Mouse (Mus musculus) right cerebral cortex, postnatal 4 days (tissue): ENCODE results near the gene Dyrk4.

Source experiments
- DNase-seq: peaks from one replicate; pipeline ENCODE4 v3.0.0-alpha.2; 2022

Dyrk4 gene

DNA sequence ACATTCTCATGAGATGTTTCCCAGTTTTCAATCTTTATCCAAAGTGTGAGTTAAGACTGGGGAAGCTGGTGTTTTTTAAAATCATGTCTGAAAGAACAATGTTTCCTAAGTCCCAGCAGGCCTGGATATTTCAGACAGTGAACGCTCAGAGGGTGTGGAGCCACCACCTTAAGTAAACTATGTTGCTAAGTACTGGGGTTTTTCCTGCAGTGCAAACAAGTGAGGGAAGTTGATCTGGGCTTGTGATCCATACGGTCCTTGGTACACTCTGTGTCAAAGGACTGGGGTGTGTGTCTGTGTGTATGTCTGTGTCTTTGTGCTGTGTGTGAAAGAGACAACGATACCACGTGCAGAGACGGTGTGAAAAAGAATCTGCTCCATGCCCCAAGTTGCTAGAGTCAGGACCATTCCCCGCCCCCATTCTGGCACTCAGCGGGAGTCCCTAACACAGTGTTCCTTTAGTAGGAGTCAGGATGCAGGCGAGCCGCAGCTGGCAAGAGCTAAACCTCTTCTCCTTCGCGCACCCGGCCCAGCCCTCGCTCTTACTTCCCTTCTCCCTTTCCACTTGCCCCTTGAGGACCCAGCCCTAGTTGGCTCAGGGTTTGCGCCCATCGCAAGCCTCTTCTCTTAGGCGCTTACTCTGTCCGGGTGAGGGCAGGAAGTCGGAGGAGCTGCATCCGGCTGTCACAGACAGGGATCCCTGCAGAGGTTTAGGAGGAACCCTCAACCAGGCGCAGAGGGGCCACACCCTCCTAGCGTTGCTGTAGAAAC is at the start of gene Dyrk4:
TSS of gene Dyrk4 (minus strand) at position 729 of the 771 bp plus-strand sequence.
- peak; percentile 16 for DNase-seq

DNA sequence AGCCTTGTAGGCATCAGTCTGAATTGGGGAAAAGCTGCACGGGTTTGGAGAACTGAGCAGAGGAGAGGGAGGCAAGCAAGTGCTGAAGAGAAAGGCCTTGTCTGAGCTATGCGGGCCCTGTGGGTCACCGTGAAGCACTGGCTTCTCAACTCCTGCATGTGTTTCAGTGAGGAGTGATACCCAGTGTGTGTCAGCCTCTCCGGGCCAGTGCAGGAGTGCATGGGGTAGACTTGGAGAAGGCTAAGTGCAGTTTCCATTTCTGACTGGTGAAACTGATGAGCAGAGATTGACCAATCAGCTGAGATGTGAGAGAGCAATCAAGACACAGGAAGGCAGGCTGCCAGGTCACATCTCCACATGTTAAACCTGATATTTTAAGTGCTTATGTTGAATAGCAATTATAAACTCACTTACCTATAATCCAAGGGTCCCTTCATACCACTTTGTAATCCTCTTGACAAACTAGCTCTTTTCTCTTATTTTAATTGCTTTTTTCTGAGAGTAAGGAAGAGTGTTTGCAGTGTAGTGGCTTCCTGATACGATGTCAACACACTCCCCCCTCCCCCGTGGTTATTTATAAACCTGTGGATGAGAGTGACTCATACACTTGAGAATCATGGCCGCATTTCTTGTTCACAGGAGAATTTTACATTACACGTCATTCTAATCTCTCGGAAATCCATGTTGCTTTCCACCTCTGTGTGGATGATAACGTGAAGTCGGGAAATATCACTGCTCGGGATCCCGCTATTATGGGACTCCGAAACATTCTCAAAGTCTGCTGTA is 44.8 kb upstream of the Dyrk4 start:
- DNase-seq, result no peak

DNA sequence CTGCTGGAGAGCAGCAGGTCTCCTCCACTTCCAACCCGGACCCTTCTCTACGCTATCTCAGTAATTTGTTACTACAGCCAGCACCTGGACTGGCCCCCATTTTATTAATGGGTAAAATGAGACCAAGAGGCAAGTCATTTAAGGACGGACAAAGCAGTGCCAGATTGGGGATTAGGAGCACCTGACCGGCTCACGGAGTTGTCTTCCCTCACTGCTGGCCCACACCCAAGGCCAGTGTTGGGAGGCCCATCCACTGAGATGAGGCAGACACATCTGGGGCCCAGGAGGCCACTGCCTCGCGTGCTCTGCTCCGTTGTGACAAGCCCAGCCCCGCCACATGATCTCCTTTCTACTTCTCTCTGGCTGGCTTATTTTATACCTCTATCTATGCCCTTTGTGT is 41.8 kb upstream of the Dyrk4 start:
- DNase-seq, result no peak

DNA sequence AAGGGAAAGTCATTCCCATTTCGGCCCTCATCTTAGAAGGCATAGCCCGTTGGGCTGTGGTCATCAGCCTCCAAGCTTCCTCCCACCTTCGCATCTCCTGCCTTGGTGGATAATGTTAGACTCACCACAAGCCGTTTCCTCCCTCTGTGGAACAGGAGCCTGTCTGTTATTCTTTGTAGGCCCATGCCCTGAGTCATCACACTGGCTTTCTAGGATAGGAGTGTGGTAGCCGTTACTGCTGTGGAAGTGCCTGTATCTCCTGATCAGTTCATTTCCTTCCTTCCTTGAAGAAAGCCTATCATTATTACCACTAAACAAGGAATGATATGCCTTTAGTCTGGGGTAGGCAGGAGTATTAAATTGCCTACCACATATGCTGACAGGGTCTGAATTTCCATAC is 41.1 kb upstream of the Dyrk4 start:
- no peak for DNase-seq

DNA sequence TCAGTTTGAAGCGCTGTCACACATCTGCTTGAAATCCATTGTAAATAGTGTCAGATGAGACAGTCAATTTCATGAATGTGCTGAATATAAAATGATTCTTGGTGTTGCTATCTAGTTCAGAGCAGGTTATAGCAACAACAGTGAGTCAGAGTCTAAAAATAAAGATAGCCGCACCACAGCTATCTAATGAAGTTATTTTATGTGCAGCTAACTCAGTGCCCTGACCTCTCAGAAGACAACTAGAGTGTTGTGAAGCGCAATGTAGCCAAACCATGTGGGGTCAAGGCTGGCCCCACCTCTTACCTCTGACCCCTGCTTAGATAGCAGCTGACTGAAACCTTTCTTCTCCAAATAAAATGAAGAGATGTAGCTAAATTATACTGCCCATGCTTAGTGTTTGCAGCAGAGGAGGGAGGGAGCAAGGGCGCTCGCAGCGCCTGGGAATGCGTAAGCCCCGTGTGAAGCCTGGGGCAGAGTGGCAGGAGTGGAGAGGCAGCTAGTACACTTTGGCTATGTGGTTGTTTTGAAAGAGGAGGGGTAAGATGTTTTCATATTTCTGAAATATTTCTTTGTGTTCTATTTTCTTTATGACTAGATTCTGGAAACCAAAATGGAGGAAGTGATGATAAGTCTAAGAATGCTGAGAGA is 39.9 kb upstream of the Dyrk4 start:
- DNase-seq, result no peak

DNA sequence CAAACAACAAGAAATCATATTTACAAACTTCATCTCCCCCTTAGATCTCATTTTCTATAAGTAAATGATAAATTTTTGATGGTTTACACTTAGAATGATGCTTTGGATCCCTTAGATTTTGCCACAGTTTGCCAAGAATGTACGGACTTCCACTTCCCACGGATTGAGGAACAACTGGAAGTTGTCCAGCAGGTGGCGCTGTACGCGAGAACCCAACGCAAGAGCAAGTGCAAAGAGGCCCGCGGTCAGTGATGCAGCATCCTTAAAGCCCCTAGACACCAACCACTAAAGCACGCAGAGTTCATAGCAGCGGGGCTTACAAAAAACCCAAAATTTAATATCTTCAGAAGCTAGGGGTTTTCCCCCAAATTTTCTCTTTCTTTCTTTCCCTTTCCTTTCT is 34.1 kb upstream of the Dyrk4 start:
- peak; percentile 95 for DNase-seq

DNA sequence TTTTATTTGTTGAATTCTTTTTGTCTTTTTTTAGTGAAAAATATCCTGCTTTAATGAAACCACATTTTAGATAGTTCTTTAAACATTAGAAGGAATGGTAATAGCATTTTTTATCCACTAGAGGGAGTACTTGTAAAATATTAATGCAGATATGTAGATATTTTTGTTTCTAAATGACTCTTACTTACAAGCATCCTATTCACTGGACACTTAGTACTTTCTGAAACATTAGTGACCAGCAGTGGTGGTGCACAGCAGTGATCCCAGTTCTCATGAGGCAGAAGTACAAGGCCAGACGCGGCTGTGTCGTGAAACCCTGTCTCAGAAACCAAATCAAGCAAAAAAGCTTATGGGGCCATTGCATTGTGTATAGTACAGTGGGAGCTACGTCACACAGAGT is 26.7 kb upstream of the Dyrk4 start:
- DNase-seq, result no peak

DNA sequence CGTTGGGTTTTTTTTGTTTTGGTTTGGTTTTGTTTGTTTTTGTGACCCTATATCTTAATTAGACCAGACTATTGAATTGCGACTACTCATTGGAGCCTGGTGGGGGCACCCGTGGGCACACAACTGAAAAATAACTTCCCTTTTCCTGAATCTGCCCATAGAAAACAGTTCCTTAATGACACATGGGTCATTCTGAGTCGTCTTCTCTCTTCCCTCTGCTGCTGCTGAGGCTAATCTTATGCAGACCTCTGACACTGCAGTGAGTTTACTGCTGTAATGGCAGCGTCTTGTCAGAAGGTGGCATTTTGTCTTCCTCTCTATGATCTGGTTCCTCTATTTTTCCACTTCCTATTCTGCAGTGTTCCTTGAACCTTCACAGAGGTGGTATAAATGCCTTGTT is 18.8 kb upstream of the Dyrk4 start:
- no peak for DNase-seq

DNA sequence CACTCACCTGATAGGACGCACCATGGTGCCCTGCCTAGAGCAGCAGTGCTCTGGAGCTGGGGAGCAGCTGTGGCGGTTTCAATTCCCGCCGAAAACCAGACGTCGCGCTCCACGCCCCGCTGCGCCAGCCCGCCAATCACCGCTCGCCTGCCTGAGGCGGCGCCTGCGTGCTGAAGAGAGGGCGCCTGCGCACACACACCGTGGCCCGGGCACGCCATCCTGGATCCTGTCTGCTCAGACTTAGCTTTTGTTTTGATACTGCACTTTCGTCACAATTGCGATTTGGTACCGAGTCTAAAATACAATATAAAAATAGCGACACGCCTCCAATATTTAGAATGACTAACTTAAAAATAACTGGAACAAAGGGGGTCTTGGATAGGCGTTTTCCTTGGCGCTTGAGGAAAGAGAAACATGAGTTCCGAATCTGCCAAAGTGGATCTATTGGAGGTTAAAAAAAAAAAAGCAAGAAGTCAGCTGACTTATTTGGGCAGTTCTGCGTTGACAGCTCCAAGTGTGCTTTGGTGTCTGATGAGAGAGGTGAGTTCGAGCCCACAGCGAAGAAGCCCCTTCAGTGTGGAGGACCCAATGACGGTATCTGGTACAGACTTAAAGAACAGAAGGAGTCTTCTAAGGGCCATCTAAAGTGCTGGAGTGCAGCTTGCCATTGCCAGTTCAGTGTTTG is 18.0 kb upstream of the Dyrk4 start, which contains the start of the genes Rad51ap1 and D6Wsu163e:
TSS of gene Rad51ap1 (minus strand) at position 101 of the 685 bp plus-strand sequence.
TSS of gene D6Wsu163e (plus strand) at position 476 of the 685 bp plus-strand sequence.
- peak; percentile 94 for DNase-seq

DNA sequence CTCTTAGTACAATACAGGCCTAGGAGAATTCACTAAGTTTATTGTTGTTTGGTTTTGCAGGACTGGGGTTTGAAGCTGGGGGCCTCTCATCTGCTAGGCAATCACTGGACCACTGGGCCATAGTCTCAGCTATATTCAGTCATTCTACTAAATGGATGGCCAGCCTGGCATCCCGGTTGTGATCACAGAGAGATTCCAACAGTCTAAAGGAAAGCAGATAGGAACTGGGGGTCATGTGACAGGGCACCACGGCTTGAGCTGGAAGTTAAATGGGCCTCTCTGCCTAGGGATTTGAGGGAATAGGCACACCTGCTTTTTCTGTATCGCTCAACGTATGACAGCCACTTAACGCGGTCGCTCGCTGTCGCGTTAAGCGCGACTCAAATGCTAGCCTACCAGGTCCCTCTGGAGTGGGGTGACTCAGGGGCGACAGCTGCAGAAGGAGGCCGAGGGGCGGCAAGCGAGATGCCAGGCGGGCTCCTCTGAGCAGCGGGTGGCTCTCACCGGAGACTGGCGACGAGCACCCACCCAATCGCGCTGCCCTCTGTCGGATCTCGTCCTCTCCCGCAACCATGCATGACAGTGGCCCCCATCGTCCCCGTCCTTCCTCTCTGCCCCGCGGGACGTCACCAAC is 17.3 kb upstream of the Dyrk4 start:
- DNase-seq, result no peak

DNA sequence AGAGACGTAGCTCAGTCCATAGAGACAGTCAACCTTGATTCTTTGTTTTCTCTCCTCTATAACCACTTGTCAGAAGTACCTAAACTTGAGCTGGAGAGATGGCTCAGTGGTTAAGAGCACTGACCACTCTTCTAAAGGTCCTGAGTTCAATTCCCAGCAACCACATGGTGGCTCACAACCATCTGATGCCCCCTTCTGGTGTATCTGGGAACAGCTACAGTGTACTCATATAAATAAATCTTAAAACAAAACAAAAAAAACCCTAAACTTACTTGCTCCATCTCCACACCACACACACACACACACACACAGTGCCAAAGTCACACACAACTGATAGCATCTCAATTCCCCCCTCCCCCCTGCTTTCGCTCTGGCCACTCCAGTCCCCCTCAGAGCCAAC is 16.4 kb upstream of the Dyrk4 start:
- no peak for DNase-seq

DNA sequence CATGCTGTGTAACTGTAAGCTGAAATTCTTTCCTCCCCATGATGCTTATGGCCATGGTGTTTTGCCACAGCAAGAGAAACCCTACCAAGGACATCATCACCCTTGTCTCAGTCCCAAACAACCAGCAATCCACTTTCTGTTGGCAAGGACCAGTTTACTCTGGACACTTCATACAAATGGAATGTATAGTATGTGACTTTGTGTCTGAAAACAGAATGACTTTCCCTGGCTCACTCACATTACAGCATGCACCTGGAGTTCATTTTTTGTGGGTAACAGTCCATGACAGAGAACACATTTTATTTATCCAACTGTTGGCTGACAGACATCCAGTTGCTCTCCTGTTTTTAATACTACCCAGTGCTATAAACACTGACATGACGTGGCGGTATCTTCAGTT is 11.3 kb upstream of the Dyrk4 start:
- DNase-seq, result no peak

DNA sequence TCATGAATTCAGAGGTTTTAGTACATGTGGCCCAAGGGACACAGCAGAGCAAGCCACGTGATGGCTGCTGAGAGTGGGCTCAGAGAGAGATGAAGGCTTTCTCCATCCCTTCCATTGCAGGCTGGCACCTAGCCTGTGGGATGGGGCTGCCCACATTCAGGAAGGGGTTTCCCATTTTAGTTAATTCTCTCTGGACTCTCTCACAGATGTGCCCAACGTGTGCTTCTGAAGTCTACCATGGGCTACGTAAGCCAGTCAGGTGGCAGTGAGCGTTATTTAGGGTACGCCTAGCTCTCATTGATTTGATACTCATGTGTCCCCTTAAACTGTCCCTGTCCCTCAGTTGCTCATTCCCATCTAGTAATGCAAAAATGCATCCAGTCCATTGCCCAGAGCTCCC is 6.7 kb downstream of the Dyrk4 start:
- no peak for DNase-seq

DNA sequence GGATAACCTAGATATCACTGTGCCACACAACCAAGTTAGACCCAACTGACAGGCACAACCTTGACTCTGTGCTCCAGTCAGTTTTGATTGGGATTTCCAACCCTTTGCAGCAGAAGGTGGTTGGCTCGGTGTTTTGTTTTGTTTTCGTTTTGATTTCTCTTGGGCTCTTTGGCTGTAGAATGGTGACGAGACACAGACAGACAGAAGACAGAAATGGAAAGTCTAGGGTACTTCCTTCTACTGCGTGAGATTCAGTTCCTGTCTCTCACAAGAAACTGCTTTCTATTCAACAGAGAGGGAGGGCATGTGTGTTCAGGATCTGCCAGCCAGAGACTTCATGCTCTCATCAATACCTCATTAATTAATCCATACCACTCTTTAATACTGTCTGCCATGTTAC is 10.9 kb downstream of the Dyrk4 start:
- DNase-seq, result no peak

DNA sequence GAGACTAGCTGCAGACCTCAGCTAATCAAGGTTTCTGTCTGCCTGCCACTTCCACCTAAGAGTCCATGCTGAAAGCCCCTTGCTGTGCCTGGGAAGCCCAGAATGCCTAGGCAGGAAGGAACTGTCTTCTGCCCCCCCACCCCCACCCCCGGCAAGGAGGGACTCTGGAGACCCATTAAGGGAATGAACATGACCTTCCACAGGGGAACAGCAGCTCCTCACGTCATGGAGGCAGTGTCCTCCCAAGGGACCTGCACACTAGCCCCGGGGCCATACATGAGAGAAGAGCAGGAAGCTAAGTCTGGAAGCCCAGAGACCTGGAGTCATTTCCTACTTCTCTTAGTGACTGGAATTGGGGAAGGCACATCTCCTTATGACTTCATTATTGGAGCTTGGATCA is 13.8 kb downstream of the Dyrk4 start:
- DNase-seq, result no peak

DNA sequence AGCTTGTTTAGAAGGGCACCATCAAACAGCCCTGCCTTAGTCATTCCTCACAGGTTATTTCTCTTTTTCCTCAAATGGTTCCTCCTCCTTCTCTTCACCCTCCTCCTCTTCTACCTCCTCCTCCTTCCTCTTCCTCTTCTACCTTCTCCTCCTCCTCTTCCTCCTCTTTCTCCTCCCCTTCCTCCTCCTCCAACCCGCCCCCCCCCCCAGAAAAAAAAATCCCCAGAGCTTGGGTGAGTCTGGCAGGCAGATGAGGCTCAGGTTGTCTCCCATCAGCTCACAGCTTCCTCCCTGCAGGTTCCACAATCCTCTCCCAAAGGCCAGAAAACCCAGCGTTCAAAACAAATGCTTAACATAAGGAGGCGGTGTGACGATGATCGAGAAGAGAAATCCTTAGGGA is 14.3 kb downstream of the Dyrk4 start:
- DNase-seq, result no peak

DNA sequence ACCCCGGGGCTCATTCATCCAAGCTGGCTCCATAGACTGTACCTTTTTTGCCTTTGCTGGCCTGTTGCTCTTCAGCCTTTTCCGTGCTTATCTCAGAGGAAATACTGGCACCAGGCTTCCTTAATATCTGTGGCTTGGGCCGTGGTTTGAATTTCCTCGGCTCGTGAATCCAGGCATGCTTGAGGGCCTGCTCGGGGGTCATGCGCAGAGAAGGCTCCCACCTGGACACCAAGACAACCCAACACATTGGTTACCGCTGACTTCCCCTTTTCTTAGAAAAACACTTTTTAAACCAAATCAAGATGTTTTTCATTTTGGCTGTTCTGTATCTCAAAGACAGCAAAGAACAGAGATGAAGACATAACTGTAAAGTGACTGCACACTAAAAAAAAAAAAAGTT is 44.5 kb downstream of the Dyrk4 start:
- DNase-seq, result no peak

DNA sequence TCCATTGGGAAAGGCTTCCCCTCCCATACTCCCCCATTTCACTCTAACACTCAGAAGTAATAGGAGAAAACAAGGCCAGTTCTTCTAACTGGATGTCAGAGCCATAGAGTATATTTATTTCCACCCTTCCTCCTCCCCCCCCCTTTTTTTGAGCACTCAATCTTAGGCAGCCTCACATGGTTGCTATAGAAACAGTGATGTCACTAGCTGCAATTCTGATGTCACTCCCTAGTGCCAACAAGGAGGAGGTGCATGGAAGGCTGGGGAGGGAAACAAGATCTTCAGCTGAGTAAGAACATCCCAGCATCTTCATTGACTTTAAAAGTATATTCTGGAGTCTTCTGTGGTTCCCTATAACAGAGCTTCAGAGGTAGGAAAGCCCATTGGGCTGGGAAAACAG is 68.8 kb downstream of the Dyrk4 start, which contains the start of gene Akap3:
TSS of gene Akap3 (plus strand) at position 218 of the 400 bp plus-strand sequence.
- no peak for DNase-seq

DNA sequence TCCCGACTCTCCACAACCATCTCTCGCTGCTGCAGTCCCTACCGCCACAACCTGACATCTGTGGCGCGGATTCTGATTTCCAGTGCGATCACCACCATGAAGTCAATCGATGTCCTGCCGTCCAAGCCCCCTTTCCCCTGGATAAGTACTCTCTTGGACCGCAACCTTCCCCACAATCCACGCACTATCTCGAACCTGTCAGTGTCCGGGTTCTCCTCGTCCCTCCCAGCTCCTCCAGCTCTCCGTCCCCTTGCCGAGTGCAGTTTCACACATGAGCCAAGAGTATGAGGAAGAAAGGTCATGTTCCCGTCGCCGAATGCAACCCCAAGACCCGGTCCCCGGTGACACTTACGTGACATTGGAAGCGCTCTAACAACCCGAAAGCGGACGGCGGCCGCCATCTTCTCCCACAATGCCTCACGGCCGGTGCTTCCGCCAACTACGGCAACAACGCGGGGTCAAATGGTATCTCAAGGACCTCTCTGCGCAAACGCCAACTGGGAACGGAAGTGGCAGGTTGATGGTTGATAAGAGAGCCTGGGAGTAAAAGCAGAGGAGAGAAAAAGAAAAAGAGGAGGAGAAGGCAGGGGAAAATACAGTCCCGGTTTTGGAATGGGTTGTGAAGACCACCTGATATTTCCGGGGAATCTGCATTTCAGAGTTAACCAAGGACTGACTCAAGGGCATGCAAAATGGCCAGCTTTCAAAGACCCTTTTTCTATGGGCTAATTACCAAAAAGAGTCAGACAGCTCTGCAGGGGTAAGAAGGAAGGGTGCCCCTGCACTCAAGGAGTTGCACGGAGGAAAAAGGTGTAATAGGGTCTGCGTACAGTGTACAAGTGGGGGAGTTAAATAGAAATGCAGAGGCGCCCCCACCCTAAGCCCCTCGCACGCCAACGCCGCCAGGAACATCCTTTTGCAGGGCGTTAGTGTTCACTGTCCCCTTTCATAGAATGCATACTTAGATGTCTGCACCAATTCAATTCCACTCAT is 72.6 kb downstream of the Dyrk4 start, which contains the start of gene Ndufa9:
TSS of gene Ndufa9 (minus strand) at position 425 of the 993 bp plus-strand sequence.
- DNase-seq, result peak; percentile 95

DNA sequence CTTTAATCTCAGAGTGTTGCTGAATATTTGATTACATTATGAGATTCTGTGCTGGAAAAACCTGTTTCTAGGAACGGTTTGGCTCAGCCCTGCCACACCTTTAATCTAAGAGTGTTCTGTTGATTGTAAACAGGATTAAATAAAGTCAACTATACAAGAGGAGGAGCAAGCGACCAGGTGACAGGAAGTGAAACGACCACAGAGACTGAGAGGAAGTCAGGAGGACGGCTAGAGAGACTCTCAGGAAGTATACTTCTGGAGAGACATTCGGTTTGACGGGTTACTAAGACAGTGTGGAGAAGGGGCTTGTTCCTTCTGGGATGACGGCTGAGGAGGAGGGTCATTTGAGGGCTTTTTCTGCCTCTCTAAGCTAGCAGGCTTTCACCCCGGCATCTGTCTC is 85.0 kb downstream of the Dyrk4 start:
- no peak for DNase-seq
